Mouse (Mus musculus): ENCODE data around the gene Rbpms2.
A peak's percentile ranks its signal among the peaks of the same experiment; 100 is the strongest.

Rbpms2 gene

DNA sequence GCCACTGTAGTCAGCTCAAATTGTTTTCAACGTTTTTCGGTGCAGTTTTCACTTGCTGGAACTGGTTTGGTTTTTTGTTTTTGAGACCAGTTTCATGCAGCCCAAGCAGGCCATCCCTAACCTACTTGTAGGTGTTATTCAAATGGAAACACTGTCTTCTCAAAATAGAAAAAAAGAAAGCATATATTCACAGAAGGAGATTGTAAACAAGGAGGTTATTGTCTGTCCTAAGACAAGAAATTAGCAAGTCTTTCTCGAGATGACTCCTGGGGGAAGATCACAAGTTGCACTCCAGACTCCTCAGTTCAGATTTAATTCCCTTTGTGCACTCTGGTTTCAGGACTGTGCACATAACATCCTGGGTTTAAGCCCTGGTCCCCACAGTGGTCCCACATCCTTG, 10.1 kb upstream of the Rbpms2 start:
- DNase-seq (ENCODE audit: low read depth, low spot score), result no peak

DNA sequence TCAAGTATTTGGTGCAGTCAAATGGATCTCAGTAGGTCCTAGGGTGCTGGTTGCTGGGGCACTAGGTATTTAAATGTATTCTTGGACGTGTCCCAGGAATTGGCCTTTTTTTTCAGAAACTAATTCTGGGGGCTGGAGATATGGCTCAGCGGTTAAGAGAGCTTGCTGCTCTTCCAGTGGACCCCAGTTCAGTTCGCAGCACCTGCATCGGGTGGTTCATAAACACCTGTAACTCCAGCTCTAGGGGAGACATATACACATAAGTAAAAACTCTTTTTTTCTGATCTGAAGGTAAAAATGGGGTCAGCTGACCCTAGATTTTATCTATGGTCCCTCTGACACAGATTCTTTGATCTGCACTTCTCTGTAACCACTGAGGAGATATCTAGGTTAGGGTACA, 8.3 kb upstream of the Rbpms2 start:
- no peak for DNase-seq (ENCODE audit: low read depth, low spot score)

DNA sequence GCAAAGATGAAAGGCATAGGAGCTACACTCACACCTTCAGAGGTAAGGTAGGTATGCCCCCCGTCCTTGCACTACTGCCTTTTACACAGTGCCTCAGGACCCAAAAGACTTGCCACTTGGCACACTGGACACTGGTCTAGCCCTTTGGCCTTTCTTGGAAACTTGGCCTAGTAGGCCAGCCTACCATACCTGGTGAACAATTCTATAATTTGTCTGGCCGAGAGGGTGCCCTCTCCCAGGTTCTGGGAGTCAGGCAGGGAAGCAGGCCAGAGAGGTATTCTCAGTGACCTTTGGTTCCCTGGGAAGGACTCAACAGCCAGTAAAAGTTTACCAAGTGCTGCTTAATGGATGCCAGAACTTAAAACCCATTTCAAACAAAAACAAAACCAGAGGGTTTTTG, 7.8 kb upstream of the Rbpms2 start:
- DNase-seq (ENCODE audit: low read depth, low spot score), result no peak

DNA sequence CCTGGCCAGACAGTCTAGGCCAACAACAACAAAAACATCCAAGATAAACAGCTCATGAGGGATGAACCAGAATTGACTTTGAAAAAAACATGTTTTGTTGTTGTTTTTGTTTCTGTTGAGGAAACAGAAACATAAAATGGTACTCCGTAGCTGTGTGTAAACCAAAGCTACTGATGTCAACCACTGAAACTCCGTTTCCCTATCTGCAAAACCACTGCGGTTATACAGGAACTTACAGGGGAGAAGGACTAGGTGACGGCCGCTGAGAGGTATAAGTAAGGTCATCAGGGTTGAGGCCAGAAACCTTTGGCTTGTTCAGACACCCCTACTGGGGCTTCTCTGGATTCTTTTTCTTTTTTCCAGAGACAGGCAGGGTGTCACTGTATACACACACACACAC, 6.6 kb upstream of the Rbpms2 start:
- no peak for DNase-seq (ENCODE audit: low read depth, low spot score)

DNA sequence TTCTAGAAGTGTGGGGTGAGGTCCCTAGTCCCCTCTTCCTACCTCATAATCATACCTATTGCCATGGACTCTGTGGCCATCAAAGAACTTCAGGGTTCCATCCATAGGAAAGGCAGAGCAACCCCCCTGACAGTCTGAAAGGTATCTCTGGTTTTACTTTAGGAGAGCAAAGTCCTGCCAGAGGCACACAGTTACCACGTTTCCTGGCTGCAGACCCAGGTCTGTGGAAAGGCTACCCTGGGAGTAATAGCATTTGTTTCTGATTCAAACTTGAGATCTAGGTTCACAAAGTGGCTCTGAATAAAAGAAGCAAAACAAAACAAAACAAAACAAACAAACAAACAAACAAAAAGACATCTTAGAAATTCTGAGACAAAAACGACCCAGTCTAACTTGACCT, 5.2 kb upstream of the Rbpms2 start:
- DNase-seq (ENCODE audit: low read depth, low spot score), result no peak

DNA sequence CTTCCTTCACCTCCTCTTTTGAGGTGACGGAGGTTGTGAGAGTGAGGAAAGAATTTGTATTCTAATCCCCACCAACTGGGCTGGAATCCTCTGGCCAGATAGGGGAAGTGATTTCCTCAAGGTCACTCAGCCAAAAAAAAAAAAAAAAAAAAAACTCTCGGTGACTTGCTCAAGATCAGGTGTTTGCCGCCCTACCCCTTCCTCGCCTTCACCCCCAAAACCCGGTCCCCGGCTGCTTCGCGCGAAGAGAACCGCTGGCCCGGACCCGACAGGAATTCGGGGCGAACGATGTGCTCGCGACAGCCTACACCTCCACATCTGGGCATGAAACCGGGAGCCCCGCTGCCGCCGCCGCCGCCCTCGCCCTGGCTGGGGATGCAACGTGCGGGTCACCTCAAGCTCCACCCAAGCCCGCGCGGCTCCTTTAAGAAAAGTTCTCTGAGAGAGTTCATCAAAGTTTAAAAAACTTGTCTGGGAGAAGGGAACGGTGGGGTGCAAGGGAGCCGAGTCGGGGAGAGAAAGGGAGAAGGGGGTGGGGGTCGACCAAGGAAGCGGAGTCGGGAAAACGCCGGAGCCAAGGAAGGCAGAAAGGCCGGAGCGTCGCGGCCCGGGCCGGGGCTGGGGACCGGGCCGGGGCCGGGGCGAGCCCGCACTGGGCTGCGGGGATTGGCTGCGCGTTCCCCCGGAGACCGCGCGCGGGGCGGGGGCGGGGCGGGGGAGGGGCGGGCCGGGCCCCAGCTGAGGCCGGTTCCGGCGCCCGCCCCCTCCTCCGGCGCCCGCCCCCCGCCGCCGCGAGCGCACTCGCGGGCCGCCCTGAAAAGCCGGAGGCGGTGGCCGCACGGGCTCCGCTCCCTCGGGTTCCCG, 551 bp downstream of the Rbpms2 start:
- peak; percentile 22 for DNase-seq (ENCODE audit: low read depth, low spot score)

DNA sequence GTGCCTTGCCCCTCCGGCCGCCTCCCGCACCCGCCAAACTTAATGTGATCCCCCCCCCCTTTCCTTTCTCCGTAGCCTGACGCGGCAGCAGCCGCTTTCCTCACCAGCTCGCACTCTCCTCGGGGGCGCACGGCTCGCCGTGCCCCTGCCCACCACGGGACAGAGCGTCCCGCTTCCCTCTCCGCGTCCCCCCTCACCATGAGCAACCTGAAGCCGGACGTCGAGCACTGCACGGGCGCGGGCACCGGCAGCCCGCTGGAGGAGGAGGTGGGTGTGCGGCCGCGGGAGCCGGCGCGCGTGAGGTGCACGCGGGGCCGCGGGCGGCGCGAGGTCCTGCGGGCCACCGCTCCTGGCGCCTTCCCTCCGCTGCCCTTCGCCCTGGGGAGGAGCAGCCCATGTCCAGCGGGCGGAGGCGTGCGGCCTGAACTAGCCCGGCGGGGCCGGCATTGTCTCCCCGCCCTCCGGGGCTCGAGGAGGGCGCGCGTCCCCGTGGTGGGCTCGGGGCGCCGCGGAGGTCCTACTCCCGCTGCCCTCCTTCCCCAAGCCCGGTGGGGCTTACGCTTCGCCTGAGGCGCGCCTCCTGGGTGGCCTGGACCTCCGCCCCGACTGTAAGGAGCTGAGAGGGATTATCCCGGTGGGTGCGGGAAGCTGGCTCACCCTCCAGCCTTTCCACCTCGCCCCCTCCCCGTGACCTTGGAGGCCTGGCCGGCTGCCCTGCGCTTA, 1.3 kb downstream of the Rbpms2 start:
- DNase-seq (ENCODE audit: low read depth, low spot score), result no peak

DNA sequence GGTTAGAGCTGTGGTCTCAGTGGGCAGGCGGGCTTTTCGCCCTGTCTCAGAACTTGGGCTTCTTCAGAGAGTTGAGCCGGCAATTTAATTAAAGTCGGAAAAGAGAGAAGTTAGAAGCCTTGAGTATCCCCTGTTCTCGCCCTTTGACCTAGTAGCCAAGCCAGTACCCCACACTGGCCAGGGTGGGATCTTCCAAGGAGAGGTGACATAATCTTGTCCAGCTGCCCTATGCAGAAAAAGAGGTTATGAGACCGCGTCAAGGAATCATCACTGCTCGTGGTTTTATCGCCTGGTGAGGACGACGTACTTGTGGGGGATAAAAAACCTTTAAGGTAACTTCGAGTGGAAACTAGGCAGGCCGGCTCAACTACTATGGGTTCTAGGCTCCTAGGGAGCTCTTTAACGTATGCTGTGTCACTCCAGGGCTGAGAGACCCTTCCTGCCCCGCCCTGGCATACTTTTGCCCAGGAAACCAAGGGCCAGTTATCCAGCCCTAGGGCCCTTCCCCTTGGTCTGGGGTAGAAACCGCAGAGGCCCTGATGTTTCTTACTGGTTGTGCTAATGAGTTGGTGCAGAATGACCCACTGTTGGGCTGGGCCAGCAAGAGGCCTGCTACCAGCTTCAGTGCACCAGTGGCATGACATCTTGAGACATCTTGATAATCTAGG, 2.0 kb downstream of the Rbpms2 start:
- DNase-seq (ENCODE audit: low read depth, low spot score), result no peak

DNA sequence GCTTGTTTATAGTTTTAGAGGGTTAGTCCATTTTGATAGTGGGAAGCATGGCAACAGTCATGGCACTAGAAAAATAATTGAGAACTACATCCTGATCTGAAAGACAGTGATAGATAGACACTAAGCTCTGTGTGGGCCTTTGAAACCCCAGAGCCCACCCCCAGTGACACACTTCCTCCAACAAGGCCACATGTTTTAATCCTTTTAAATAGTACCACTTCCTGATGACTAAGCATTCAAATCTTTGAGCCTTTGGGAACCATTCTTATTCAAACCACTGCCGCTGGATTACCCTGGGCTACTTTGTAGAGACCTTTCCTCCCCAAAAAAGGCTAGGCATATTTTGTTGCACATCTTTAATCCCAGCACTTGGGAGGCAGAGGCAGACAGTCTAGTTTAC, 6.3 kb downstream of the Rbpms2 start:
- no peak for DNase-seq (ENCODE audit: low read depth, low spot score)

DNA sequence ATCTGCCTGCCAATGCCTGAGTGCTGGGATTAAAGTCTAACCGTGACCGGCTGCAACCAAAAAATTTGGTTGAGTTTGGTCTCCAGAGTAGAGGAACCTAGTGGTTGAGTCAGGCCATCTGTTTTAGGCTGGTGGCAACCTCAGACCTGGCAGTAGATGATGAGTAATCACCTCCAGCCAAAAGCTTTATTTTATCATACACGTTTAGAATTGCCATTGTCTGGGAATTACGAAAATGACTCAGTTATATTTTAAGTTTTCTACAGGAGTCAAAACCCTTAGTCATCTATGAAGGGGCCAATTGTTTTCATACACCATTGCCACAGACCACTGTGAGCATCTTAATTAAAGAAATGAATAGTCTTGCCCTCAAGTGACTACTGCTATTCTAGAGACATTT, 7.5 kb downstream of the Rbpms2 start:
- no peak for DNase-seq (ENCODE audit: low read depth, low spot score)

DNA sequence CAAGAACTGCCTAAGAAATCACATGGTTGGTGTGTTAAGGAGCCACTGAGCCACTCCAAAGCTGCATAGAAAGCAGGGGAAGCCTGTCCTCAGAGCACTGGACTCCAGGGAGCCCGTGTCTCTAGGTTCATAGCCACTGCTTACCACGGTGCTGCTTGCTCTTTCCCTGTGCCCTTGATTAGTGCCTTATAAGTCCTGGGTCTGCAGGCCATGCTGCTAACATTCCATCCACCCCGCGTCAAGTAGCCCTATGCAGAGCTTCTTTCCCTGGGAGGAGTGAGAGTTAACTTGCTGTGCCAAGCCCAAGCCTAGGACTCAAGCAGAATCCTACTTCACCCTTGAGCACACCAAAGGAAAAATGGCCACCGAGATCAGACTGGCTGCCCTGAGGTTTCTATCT, 9.6 kb downstream of the Rbpms2 start:
- DNase-seq (ENCODE audit: low read depth, low spot score), result no peak

DNA sequence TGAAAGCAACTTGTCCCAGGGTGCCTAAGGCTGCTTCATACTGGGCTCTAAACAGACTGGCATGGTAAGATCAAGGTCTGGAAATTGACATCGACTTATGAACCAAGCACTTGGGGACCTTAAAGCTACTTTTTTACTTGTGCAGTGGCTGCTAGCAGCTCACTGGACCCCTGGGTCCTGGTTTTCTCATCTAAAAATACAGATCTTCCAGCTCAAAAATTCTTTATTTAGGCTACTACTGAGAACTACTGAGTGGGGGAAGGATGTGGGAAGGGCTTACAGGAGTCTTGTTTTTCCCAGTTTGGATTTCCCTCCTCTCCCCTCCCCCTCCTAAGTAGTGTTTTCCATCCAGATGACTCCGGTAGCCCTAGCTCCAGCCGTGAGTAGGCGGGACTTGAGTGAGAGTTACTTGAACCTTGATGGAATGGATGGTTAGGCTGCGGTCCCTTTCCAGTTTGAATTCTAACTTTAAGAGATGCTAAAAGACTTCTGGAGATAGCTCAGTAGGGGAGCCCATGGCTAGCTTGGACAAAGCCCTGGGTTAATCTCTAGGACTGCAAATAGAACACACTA, 11.5 kb downstream of the Rbpms2 start:
- DNase-seq (ENCODE audit: low read depth, low spot score), result no peak

DNA sequence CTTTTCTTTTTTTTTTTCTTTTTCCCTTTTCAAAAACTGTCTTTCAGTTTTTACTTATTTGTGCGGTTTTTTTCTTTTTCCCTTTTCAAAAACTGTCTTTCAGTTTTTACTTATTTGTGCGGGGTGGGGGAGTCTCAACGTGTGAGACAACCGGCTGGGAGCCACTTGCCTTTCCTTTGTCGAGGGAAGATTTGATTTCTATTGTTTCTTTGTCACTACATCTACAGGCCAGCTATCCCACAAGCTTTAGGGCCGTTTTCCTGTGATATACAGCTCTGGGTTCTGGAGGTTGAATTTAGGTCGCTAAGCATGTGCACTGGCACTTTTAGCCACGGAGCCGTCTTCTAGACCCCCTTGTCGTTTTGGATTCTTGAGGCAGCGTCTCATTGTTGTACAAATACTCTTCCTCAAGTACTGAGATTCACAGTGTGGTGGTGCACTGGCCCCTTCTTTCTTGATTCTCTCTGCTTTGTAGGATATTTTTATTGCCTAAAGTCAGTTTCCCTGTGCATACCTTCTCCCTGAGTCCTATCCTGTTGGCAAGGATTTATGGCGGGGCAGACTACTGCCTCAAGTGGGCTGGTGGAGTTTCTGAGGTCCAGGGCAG, 12.1 kb downstream of the Rbpms2 start:
- no peak for DNase-seq (ENCODE audit: low read depth, low spot score)

DNA sequence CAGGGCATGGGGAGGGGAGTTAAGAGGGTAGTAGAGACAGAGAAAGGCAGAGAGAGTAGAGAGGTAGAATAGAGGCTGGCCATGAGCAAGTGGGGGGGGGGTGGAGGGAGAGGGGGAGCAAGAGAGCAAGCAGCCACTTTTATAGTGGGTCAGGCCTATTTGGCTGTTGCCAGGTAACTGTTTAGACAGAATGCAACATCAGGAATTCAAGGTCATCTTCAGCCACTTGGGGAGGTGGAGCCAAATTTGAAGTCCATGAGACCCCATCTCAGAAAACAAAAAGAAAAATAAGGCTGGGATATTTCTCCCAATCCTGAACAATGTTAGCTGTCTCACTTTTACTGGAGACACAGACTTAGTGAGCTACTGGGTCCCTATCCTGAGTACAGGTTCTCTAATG, 13.1 kb downstream of the Rbpms2 start:
- DNase-seq (ENCODE audit: low read depth, low spot score), result no peak

DNA sequence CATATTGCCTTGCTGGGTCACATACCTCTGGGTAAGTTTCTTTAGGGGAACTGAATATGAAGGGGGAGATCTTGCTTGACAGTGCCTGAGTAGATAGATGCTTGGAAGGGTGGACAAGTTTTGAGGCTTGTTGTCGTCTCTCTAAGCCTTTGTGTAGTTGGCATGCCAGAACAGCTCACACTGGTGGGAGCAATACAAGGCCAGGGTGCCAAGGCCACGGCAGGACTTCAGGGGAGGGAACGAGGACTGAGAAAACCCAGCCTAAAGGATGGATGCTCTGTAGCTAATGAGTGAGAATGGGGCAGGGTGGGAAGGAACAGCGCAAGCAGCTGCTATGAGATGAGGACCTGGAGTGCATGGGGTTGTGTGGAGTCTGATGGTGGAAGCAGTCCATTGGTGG, 15.5 kb downstream of the Rbpms2 start:
- no peak for DNase-seq (ENCODE audit: low read depth, low spot score)

DNA sequence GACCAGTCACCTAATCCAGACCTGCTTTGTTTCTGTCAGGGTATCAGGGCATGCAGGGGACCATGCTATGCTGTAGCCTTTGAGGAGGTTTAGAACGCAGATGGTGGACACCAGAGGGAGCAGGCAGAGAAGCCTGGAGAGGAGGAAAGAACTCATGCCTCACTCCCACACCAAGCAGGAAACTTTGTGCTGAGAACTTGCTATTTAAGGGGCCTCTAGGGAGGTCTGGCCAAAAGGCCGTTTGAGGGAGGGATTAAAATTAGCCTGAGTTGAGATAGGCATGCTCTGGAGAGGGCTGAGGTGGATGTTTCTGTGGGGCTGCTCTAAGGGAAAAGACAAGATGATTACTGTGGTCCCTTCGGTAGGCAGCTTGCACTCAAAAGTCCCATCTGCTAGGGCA, 16.5 kb downstream of the Rbpms2 start:
- no peak for DNase-seq (ENCODE audit: low read depth, low spot score)

DNA sequence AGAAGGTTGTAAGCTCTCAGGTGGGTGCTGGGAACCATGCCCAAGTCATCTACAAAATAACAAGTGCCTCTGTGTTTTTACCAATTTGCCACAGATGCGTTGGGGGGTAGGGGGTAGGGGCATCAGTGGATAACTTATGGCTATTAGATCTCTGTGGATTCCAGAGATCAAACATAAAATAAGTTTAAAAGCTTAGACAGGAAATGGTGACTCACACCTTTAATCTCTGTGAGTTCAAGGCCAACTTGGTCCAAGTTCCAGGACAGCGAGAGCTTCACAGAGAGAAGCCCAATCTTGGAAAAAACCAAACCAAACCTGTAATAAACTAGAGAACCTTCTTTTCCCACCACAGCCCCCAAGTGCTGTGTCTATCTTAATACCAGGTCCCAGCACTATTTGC, 17.3 kb downstream of the Rbpms2 start:
- DNase-seq (ENCODE audit: low read depth, low spot score), result no peak

DNA sequence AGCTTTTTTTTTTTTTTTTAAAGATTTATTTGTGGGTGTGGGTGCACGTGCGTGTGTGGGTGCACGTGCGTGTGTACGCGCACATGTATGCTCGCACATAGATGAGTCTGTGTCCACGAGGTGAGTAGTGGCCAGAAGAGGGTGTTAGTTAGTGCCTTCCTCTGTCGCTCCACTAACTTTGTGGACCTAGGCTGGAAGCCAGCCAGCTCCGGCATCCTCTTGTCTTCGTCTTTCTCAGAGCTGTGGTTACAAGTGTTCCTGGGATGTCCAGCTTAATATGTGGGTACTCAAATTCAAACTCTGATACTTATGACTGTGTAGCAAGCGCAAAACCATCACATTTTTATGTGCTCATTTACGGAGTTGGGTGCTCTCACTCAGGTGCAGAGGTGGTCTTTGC, 19.3 kb downstream of the Rbpms2 start:
- no peak for DNase-seq (ENCODE audit: low read depth, low spot score)

DNA sequence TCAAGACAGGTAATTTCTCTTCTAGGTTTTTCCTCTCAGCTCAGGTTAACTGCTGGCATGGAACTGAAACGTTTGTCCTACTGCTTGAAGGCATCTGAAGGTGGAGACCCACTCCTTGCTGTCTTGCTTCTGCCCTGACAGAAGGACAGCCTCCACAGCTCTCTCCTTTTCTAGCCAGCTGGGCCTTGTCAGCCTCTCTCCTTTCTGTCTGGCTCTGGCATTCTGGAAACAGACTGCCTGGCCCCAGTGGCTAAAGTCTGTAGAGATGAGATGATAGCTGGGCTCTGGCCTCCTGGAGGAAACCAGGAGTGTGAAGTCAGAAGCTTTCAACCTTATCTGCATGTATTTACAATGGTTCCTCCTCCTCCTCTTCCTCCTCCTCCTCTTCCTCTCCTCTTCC, 20.5 kb downstream of the Rbpms2 start:
- no peak for DNase-seq (ENCODE audit: low read depth, low spot score)

DNA sequence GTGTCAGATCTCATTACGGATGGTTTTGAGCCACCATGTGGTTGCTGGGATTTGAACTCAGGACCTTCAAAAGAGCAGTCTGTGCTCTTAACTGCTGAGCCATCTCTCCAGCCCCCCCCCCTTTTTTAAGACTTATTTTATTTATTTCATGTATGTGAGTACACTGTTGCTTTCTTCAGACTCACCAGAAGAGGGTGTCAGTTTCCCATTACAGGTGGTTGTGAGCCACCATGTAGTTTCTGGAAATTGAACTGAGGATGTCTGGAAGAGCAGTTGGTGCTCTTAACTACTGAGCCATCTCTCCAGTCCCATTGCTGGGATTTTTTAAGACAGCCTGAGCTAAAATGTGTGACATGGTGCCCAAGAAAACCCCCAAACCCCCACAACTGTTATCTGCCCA, 22.5 kb downstream of the Rbpms2 start:
- peak; percentile 34 for DNase-seq (ENCODE audit: low read depth, low spot score)

DNA sequence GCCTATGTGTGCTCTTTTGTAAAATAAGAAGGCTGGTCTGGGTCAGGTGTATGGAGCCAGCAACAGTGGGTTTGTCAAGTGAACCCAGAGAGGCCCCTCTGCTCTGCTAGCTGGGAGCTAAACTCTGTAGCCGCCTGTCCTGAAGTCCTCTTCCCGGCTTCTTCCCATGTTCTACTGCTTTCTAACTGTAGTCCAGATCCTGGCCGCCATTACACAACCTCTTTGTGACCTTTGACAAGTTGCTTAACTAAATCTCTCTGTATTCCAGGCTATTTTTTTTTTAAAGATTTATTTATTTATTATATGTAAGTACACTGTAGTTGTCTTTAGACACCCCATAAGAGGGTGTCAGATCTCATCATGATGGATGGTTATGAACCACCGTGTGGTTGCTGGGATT, 24.3 kb downstream of the Rbpms2 start:
- no peak for DNase-seq (ENCODE audit: low read depth, low spot score)

DNA sequence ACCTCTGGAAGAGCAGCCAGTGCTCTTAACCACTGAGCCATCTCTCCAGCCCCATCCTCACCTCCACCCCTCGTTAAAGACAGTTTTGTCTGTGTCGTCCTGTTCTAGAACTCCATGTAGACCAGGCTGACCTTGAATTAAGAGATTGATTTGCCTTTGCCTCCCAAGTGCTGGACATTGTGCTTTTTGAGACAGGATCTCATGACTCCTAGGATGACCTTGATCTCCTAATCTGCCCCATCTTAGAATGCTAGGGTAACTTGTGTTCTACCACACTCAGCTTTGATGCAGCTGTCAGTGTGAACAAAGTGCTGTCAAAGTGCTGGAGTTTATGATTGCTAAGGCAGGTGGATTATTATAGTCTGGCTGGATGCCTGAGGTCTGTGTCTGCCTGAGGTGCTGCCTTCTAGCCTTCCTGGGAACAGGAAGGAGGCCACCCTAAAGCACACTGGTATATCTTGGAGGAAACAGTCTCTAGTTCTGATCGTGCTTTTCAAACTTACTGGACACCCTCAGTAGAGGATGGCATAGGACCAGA, 25.3 kb downstream of the Rbpms2 start:
- DNase-seq (ENCODE audit: low read depth, low spot score), result no peak
